Mouse (Mus musculus) heart, embryonic 11.5 days (tissue): Measurements from ENCODE around the gene Cep295. TPM values are rescaled to one million over a fixed set of nuclear protein-coding genes. Genes with fewer than 3 reads are reported as not detected.

Experiments used
- ATAC-seq: fragments of 200-750 bp; cut with Nextera tagmentation; replicated peaks from 2 replicates; pipeline ENCODE4 v1.8.0; 2017; ENCODE audit warnings: moderate library complexity; ENCODE audit not compliant: insufficient number of reproducible peaks, low FRiP score, low TSS enrichment
- H3K27ac ChIP-seq: fragments of 300-500 bp; sonication (generic); 2 replicates; pipeline ENCODE4 v1.5.1; 2014; ENCODE audit warnings: mild to moderate bottlenecking, low read depth, low read length
- H3K27me3 ChIP-seq: fragments of 300-500 bp; sonication (generic); 2 replicates; pipeline ENCODE4 v1.6.1; 2014; ENCODE audit warnings: mild to moderate bottlenecking, low read length, mixed read lengths; ENCODE audit not compliant: control insufficient read depth, insufficient read depth
- H3K36me3 ChIP-seq: fragments of 300-500 bp; sonication (generic); 2 replicates; pipeline ENCODE4 v1.6.1; 2014; ENCODE audit warnings: mild to moderate bottlenecking, low read length, moderate library complexity, mixed read lengths; ENCODE audit not compliant: control insufficient read depth, insufficient read depth
- H3K4me1 ChIP-seq: fragments of 300-500 bp; sonication (generic); 2 replicates; pipeline ENCODE4 v1.6.1; 2014; ENCODE audit warnings: low read length; ENCODE audit not compliant: control insufficient read depth, insufficient read depth
- H3K4me2 ChIP-seq: fragments of 300-500 bp; sonication (generic); 2 replicates; pipeline ENCODE4 v1.6.1; 2014; ENCODE audit warnings: mild to moderate bottlenecking, moderate library complexity
- H3K4me3 ChIP-seq: fragments of 300-500 bp; sonication (generic); 2 replicates; pipeline ENCODE4 v1.5.1; 2014; ENCODE audit warnings: low read depth, low read length
- H3K9ac ChIP-seq: fragments of 300-500 bp; sonication (generic); 2 replicates; pipeline ENCODE4 v1.6.1; 2014; ENCODE audit warnings: mild to moderate bottlenecking, low read depth, low read length, moderate library complexity
- H3K9me3 ChIP-seq: fragments of 300-500 bp; sonication (generic); replicated peaks from 2 replicates; pipeline ENCODE4 v1.6.1; 2016; ENCODE audit warnings: low read length; ENCODE audit not compliant: control insufficient read depth
- WGBS: fragments of 180-500 bp; shearing (Covaris S2); extraction: QIAGEN DNeasy Blood & Tissue Kit; methylation state at CpG from one replicate; pipeline ENCODE4 v1.1.7; 2014; ENCODE audit not compliant: insufficient replicate concordance; 5-methylcytosine and 5-hydroxymethylcytosine counted together
- polyA plus RNA-seq: library from polyadenylated mRNA; unstranded; fragments of >200 nt; fragmentation: Nextera tagmentation; extraction: Ambion mirVana; gene quantifications from 2 replicates; pipeline ENCODE4 v1.2.1, GENCODE M21; 2014

Cep295 gene
- 14.5 and 16.5 TPM in 2 replicates for polyA plus RNA-seq

- peak within 1 kb of the TSS; percentile 77 for H3K27ac ChIP-seq
- peak; percentile 99 for ATAC-seq
- no peaks in the 10 kb centered on the region for H3K27me3 ChIP-seq
- H3K9me3 ChIP-seq = no peaks in the 10 kb centered on the region
- no peaks in the 10 kb centered on the region for H3K36me3 ChIP-seq
- H3K9ac ChIP-seq = peak within 1 kb of the TSS; percentile 89
- H3K4me1 ChIP-seq = peaks cover 4% of the 10 kb centered on the region
- 3% methylated on average over 56 of the region's 60 CpGs for WGBS
- H3K4me2 ChIP-seq = peak within 1 kb of the TSS; percentile 79
- H3K4me3 ChIP-seq = peak within 1 kb of the TSS; percentile 77
Observed at GRCm38 (mm10) chr9:15357484-15358275, at the start of gene Cep295. Gene Cep295 (minus strand): TSS chr9:15357788.

GRCm38 (mm10) chr9:15397591-15397990 lies 40.0 kb upstream of the Cep295 start:
- Histone ChIP-seq H3K27me3 (no peaks in the 10 kb centered on the region), H3K36me3 (no peaks in the 10 kb centered on the region), H3K9ac (no peak overlapping the region), H3K27ac (no peak overlapping the region), H3K4me1 (no peaks in the 10 kb centered on the region), H3K4me2 (no peak overlapping the region), H3K4me3 (no peak overlapping the region), H3K9me3 (no peaks in the 10 kb centered on the region)
- no peak for ATAC-seq
- WGBS = 54% methylated on average over 4 of the region's 4 CpGs

GRCm38 (mm10) chr9:15395353-15395942 lies 37.9 kb upstream of the Cep295 start:
- no peaks in the 10 kb centered on the region for H3K9me3 ChIP-seq
- no peaks in the 10 kb centered on the region for H3K36me3 ChIP-seq
- H3K9ac ChIP-seq = no peak overlapping the region
- H3K27ac ChIP-seq = no peak overlapping the region
- H3K27me3 ChIP-seq = no peaks in the 10 kb centered on the region
- ATAC-seq = no peak
- H3K4me2 ChIP-seq = no peak overlapping the region
- 50% methylated on average over 1 of the region's 1 CpGs for WGBS
- no peak overlapping the region for H3K4me3 ChIP-seq
- no peaks in the 10 kb centered on the region for H3K4me1 ChIP-seq

- 68% methylated on average over 5 of the region's 5 CpGs for WGBS
- no peaks in the 10 kb centered on the region for H3K36me3 ChIP-seq
- no peaks in the 10 kb centered on the region for H3K9me3 ChIP-seq
- H3K4me1 ChIP-seq = no peaks in the 10 kb centered on the region
- H3K4me2 ChIP-seq = no peak overlapping the region
- no peaks in the 10 kb centered on the region for H3K27me3 ChIP-seq
- no peak for ATAC-seq
- no peak overlapping the region for H3K27ac ChIP-seq
- H3K9ac ChIP-seq = no peak overlapping the region
- H3K4me3 ChIP-seq = no peak overlapping the region
Observed at GRCm38 (mm10) chr9:15387075-15387643, 29.6 kb upstream of the Cep295 start.

- Histone ChIP-seq H3K27ac (no peak overlapping the region), H3K4me1 (no peaks in the 10 kb centered on the region), H3K9ac (no peak overlapping the region), H3K4me2 (no peak overlapping the region), H3K27me3 (no peaks in the 10 kb centered on the region), H3K9me3 (no peaks in the 10 kb centered on the region), H3K36me3 (no peaks in the 10 kb centered on the region), H3K4me3 (no peak overlapping the region)
- no peak for ATAC-seq
- WGBS = 81% methylated on average over 5 of the region's 5 CpGs
Observed at GRCm38 (mm10) chr9:15384266-15384665, 26.7 kb upstream of the Cep295 start.

GRCm38 (mm10) chr9:15366260-15366659 lies 8.7 kb upstream of the Cep295 start:
- H3K4me1 ChIP-seq = no peaks in the 10 kb centered on the region
- 61% methylated on average over 2 of the region's 2 CpGs for WGBS
- H3K27ac ChIP-seq = no peak overlapping the region
- no peak for ATAC-seq
- no peak overlapping the region for H3K4me3 ChIP-seq
- H3K36me3 ChIP-seq = no peaks in the 10 kb centered on the region
- H3K27me3 ChIP-seq = no peaks in the 10 kb centered on the region
- H3K4me2 ChIP-seq = no peak overlapping the region
- no peaks in the 10 kb centered on the region for H3K9me3 ChIP-seq
- no peak overlapping the region for H3K9ac ChIP-seq

GRCm38 (mm10) chr9:15365856-15366255 lies 8.3 kb upstream of the Cep295 start:
- no peak for ATAC-seq
- 81% methylated on average over 1 of the region's 1 CpGs for WGBS
- H3K27ac ChIP-seq = no peak overlapping the region

GRCm38 (mm10) chr9:15364843-15365242 lies 7.3 kb upstream of the Cep295 start:
- H3K4me1 ChIP-seq = no peaks in the 10 kb centered on the region
- no peak overlapping the region for H3K4me2 ChIP-seq
- WGBS = 61% methylated on average over 1 of the region's 1 CpGs
- no peak overlapping the region for H3K27ac ChIP-seq
- H3K36me3 ChIP-seq = no peaks in the 10 kb centered on the region
- H3K9me3 ChIP-seq = no peaks in the 10 kb centered on the region
- no peak overlapping the region for H3K9ac ChIP-seq
- H3K4me3 ChIP-seq = no peak overlapping the region
- H3K27me3 ChIP-seq = no peaks in the 10 kb centered on the region
- ATAC-seq = no peak

More at GRCm38 (mm10) chr9:15365856-15366255, 8.3 kb upstream of the Cep295 start:
- Histone ChIP-seq H3K36me3 (no peaks in the 10 kb centered on the region), H3K9me3 (no peaks in the 10 kb centered on the region), H3K4me1 (no peaks in the 10 kb centered on the region), H3K4me3 (no peak overlapping the region), H3K9ac (no peak overlapping the region), H3K27me3 (no peaks in the 10 kb centered on the region), H3K4me2 (no peak overlapping the region)
